Comparison of ENCODE assay signal across 24 mouse cellular contexts in the genomic region with DNA sequence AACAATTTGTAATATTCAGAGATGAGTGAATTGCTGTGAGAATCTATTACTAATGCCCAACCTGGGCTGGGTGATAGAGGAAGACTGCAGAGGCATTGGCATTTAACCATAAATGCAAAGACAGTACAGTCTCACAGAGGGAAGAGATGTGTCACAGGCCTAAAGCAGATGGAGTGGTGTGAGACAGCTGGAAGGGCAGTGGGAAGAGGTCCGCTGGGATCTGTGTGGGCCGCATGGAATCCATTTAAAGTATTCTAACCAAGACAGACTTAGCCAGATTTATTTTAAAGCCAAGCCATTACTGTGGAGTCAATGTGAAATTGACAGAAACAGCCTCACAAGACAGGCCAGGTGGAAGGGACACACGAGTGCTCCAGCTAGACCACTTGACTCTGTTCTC.
A peak's percentile ranks its signal among the peaks of the same experiment; 100 is the strongest.
DNase-seq lines count a peak whose midpoint lies in the region; ATAC-seq lines count a peak whose summit lies in the region.
"Had no signal": no experiment of that assay in that cellular context is flagged by ENCODE, and none has a peak within 500 bp of the region (broad histone marks: within the 10 kb centered on the region; RNA-seq: fewer than 3 reads in every experiment).

No protein-coding gene starts in this region.

- no peaks in the 10 kb centered on the region for H3K27me3 ChIP-seq in liver, embryonic 11.5 days (replicated peaks; ENCODE audit: control insufficient read depth, insufficient read depth, low read length)
- H3K27me3 ChIP-seq in hindbrain, embryonic 13.5 days, result no peaks in the 10 kb centered on the region
- H3K27me3 ChIP-seq: forebrain, embryonic 12.5 days; heart, embryonic 12.5 days; midbrain, embryonic 15.5 days; neural tube, embryonic 13.5 days; stomach, embryonic 15.5 days had no signal

- no peaks in the 10 kb centered on the region for H3K4me1 ChIP-seq in liver, embryonic 11.5 days (replicated peaks; ENCODE audit: control insufficient read depth, insufficient read depth, low read length)
- H3K4me1 ChIP-seq in hindbrain, embryonic 13.5 days (replicated peaks), result no peaks in the 10 kb centered on the region
- H3K4me1 ChIP-seq: forebrain, embryonic 12.5 days; heart, embryonic 12.5 days; midbrain, embryonic 15.5 days; neural tube, embryonic 13.5 days; stomach, embryonic 15.5 days had no signal

- intact Hi-C loops in left cerebral cortex, postnatal 25 days (cut with DNase I), result no loop called here

- no peaks in the 10 kb centered on the region for H3K9me3 ChIP-seq in liver, embryonic 11.5 days (ENCODE audit: control insufficient read depth, low read length)
- no peaks in the 10 kb centered on the region for H3K9me3 ChIP-seq in hindbrain, embryonic 13.5 days
- H3K9me3 ChIP-seq: forebrain, embryonic 12.5 days; heart, embryonic 12.5 days; midbrain, embryonic 15.5 days; neural tube, embryonic 13.5 days; stomach, embryonic 15.5 days had no signal

- no peaks in the 10 kb centered on the region for H3K36me3 ChIP-seq in liver, embryonic 11.5 days (ENCODE audit: control insufficient read depth, insufficient read depth, low read length)
- no peaks in the 10 kb centered on the region for H3K36me3 ChIP-seq in hindbrain, embryonic 13.5 days
- H3K36me3 ChIP-seq: forebrain, embryonic 12.5 days; heart, embryonic 12.5 days; midbrain, embryonic 15.5 days; neural tube, embryonic 13.5 days; stomach, embryonic 15.5 days had no signal

- peak; percentile 91 for ATAC-seq in frontal cortex, adult (ENCODE audit: low TSS enrichment)
- no peak for ATAC-seq in liver, embryonic 11.5 days (replicated peaks; ENCODE audit: low FRiP score)
- ATAC-seq in hindbrain, embryonic 13.5 days (ENCODE audit: low FRiP score), result no peak
- ATAC-seq: CD4-positive, CD25-positive, alpha-beta regulatory T cell, adult 4 months; intestine, postnatal 0 days; lung, postnatal 0 days; midbrain, embryonic 15.5 days had no signal

- 77% methylated on average over 3 of the region's 3 CpGs for WGBS in liver, embryonic 11.5 days
- WGBS in hindbrain, embryonic 13.5 days, result 85% methylated on average over 3 of the region's 3 CpGs

- no peak overlapping the region for H3K9ac ChIP-seq in liver, embryonic 11.5 days (ENCODE audit: low read depth, low read length)
- H3K9ac ChIP-seq in hindbrain, embryonic 13.5 days, result no peak overlapping the region
- H3K9ac ChIP-seq: forebrain, embryonic 12.5 days; heart, embryonic 12.5 days; midbrain, embryonic 15.5 days; neural tube, embryonic 13.5 days; stomach, embryonic 15.5 days had no signal

- DNase-seq in frontal cortex, postnatal 25 days (ENCODE audit: low spot score in 2 of 2), result no peak
- peak; percentile 50 to 51 for DNase-seq in right cerebral cortex, adult 2 months (ENCODE audit: low spot score in 2 of 2)
- DNase-seq in right cerebral cortex, postnatal 10 days (ENCODE audit: low spot score in 2 of 2), result no peak
- peak; percentile 21 to 84 for DNase-seq in left cerebral cortex, postnatal 25 days (ENCODE audit: low spot score in 2 of 2)
- DNase-seq in liver, embryonic 11.5 days (ENCODE audit: low spot score), result no peak
- DNase-seq: cerebellum, adult 9-10 months; gastrocnemius, postnatal 10 days; heart, postnatal 10 days; kidney, postnatal 36 days; layer of hippocampus, postnatal 36 days; liver; thymus, adult 2 months; thymus, postnatal 4 days had no signal

- H3K4me3 ChIP-seq in liver, embryonic 11.5 days (ENCODE audit: low read depth, low read length), result no peak overlapping the region
- H3K4me3 ChIP-seq in hindbrain, embryonic 13.5 days, result no peak overlapping the region
- H3K4me3 ChIP-seq: forebrain, embryonic 12.5 days; heart, embryonic 12.5 days; midbrain, embryonic 15.5 days; neural tube, embryonic 13.5 days; stomach, embryonic 15.5 days had no signal

- H3K27ac ChIP-seq in liver, embryonic 11.5 days (ENCODE audit: low read depth, low read length), result no peak overlapping the region
- H3K27ac ChIP-seq in hindbrain, embryonic 13.5 days, result no peak overlapping the region
- H3K27ac ChIP-seq: forebrain, embryonic 12.5 days; macrophage; midbrain, embryonic 15.5 days; neural tube, embryonic 13.5 days; stomach, embryonic 15.5 days had no signal

- H3K4me2 ChIP-seq in liver, embryonic 11.5 days, result no peak overlapping the region
- no peak overlapping the region for H3K4me2 ChIP-seq in hindbrain, embryonic 13.5 days
- H3K4me2 ChIP-seq: forebrain, embryonic 12.5 days; heart, embryonic 12.5 days; midbrain, embryonic 15.5 days; neural tube, embryonic 13.5 days; stomach, embryonic 15.5 days had no signal

Comparison
In these comparisons a context has a peak if more than half of its experiments do, and no peak if none do; other contexts are left out.
1. DNase-seq: peak in right cerebral cortex, adult 2 months (2 of 2) and left cerebral cortex, postnatal 25 days (2 of 2); none in frontal cortex, postnatal 25 days (0 of 2), right cerebral cortex, postnatal 10 days (0 of 2) and liver, embryonic 11.5 days (single experiment).